Mouse (Mus musculus): ENCODE measurements at regions not wholly inside any gene's neighbourhood (a gene's known extent, or its start where the extent isn't known, plus 50 kb on each side); places are given as distances from the start of the nearest gene placed in this dataset.

DNA sequence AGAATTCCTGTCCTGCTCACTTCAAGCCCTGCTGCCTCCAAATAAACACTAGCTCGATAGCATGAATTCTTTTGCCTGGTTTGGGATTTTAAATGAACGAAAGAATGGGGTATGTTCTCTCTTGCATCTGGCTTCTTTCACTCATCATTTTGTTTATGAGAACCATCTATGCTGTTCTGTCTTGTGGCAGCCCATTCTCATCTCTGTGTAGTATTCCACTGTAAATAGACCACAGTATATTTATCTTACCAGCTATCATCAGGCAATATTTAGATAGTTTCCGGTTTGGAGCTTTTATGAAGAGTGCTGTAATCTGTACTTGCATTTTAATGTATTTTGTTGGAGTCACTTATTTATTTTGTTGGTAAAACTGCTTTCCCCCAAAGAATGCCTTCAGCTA is 222.4 kb upstream of the Rps6ka3 start:
- Histone ChIP-seq H3K4me3 (replicated peaks) (no peak overlapping the region), H3K9ac (no peak overlapping the region), H3K27me3 (0 out of 2 replicates have a peak, but pooled peaks cover 4% of the 10 kb centered on the region), H3K36me3 (replicated peaks) (no peaks in the 10 kb centered on the region), H3K4me2 (no peak overlapping the region), H3K27ac (no peak overlapping the region), H3K9me3 (no peaks in the 10 kb centered on the region), H3K4me1 (no peaks in the 10 kb centered on the region)
- 84% methylated on average over 3 of the region's 3 CpGs for whole genome bisulfite sequencing
- ATAC-seq (ENCODE audit: low FRiP score) = no peak

DNA sequence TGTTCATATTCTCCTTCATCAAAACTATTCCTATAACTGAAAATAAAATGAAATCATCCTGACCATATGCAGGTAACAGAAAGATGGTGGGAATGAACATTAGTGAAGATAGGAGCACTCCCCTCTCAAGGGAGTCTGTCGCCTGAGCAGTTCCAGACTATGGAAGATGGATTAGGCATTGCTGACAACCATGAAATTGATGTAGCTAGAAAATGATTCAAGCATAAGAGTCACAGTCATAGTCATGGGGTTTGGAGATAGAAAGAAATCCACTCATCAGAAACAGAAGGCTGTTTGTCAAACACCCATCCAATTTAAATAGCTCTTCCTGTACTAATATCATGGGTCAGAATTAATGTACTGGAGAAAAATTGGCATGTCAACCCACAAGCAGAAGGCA is 191.2 kb upstream of the Rps6ka3 start:
- H3K9me3 ChIP-seq = no peaks in the 10 kb centered on the region
- H3K27ac ChIP-seq = no peak overlapping the region
- no peaks in the 10 kb centered on the region for H3K27me3 ChIP-seq
- 93% methylated on average over 1 of the region's 1 CpGs for WGBS
- H3K4me3 ChIP-seq (replicated peaks) = no peak overlapping the region
- no peak overlapping the region for H3K4me2 ChIP-seq
- H3K36me3 ChIP-seq (replicated peaks) = no peaks in the 10 kb centered on the region
- H3K9ac ChIP-seq = no peak overlapping the region
- no peak for ATAC-seq (ENCODE audit: low FRiP score)
- H3K4me1 ChIP-seq = no peaks in the 10 kb centered on the region

DNA sequence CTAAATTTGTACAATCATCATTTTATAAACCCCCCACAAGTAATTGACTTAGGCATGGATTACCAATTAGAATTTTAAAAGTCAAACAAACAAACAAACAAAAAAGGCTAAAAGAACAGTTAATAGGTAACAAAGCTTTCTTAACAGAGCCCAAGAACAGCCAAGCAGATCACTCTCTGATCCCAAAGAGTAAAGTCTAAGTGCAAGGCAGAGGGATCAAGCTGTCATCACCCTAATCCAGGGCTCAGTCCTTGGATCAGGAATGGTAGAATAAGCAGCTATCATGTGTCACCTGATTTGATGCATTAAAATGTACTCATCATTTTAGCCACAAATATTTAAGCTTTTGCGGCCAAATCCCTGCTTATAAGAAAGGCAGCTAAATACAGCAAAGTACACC is 183.8 kb upstream of the Rps6ka3 start:
- no peaks in the 10 kb centered on the region for H3K4me1 ChIP-seq
- no peaks in the 10 kb centered on the region for H3K36me3 ChIP-seq (replicated peaks)
- H3K27ac ChIP-seq = no peak overlapping the region
- 0 out of 2 replicates have a peak, but pooled peaks cover 4% of the 10 kb centered on the region for H3K27me3 ChIP-seq
- no peak for ATAC-seq (ENCODE audit: low FRiP score)
- no peak overlapping the region for H3K4me3 ChIP-seq (replicated peaks)
- 93% methylated on average over 1 of the region's 1 CpGs for WGBS
- H3K9ac ChIP-seq = no peak overlapping the region
- no peaks in the 10 kb centered on the region for H3K9me3 ChIP-seq
- H3K4me2 ChIP-seq = no peak overlapping the region

DNA sequence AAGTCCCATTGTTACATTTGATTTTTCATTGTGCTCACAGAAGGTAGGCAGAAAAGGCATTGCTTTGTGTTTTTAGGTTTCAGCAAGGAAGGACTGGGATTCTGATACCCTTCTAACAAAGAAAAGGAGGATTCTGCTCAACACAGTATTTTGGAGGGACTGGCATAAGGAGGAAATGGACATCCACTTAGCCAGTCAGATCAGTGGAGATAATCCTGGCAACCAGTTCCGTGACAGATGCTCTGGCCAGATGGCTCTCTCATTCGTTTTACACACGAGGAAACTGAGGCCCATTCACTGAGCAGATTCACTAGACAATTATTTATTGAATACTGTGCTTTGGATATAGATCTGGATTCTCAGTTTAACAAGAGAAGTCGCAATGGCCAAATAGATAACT is 178.2 kb upstream of the Rps6ka3 start:
- H3K9me3 ChIP-seq = no peaks in the 10 kb centered on the region
- H3K27me3 ChIP-seq = no peaks in the 10 kb centered on the region
- no peaks in the 10 kb centered on the region for H3K4me1 ChIP-seq
- H3K4me3 ChIP-seq (replicated peaks) = no peak overlapping the region
- H3K36me3 ChIP-seq (replicated peaks) = no peaks in the 10 kb centered on the region
- no peak overlapping the region for H3K4me2 ChIP-seq
- WGBS = 80% methylated on average over 4 of the region's 4 CpGs
- ATAC-seq (ENCODE audit: low FRiP score) = no peak
- H3K9ac ChIP-seq = no peak overlapping the region
- no peak overlapping the region for H3K27ac ChIP-seq

DNA sequence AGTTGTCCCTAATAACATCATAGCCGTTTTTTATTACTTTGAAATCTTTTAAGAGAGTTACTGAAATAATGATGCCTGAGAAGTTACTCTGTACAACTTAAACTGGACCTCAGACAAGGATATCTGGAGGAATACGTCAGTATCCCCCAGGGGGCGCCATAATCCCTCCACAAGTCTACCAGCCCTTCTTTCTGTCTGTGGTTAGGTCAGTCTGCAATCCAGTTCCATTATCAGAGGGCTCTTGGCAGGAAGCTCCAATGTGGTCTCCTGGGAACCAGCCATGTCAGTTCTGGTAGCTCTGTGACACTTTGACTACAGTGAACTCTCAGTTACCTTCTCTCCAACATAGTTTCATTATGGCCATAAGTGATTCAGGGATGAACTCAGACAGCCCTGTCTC is 166.7 kb upstream of the Rps6ka3 start:
- Histone ChIP-seq H3K9ac (no peak overlapping the region), H3K36me3 (replicated peaks) (no peaks in the 10 kb centered on the region), H3K4me1 (no peaks in the 10 kb centered on the region), H3K9me3 (no peaks in the 10 kb centered on the region), H3K27ac (no peak overlapping the region), H3K4me2 (no peak overlapping the region), H3K4me3 (replicated peaks) (no peak overlapping the region), H3K27me3 (0 out of 2 replicates have a peak, but pooled peaks cover 3% of the 10 kb centered on the region)
- WGBS = 15% methylated on average over 3 of the region's 3 CpGs
- no peak for ATAC-seq (ENCODE audit: low FRiP score)

DNA sequence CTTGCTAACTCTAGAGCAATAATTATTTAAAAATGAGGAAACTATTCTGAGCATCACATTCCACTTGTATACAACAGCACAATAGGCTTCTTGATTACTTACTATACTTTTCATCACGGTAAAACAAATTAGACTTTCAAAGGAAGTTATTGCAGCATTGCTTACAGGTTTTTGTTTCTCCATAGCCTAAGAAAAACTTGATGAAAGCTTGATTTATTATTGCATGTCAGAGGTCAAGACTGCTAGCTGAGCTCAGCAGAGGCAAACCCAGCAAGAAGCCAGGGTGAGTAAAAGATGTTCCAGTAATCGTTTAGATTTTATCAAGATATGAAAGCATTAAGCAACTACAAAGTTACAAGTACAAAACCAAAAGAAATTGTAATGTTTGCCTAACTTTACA is 162.2 kb upstream of the Rps6ka3 start:
- Histone ChIP-seq H3K9me3 (no peaks in the 10 kb centered on the region), H3K9ac (no peak overlapping the region), H3K4me2 (no peak overlapping the region), H3K4me1 (no peaks in the 10 kb centered on the region), H3K27ac (no peak overlapping the region), H3K4me3 (replicated peaks) (no peak overlapping the region), H3K36me3 (replicated peaks) (no peaks in the 10 kb centered on the region), H3K27me3 (0 out of 2 replicates have a peak, but pooled peaks cover 6% of the 10 kb centered on the region)
- ATAC-seq (ENCODE audit: low FRiP score) = no peak
- 69% methylated on average over 2 of the region's 2 CpGs for WGBS

DNA sequence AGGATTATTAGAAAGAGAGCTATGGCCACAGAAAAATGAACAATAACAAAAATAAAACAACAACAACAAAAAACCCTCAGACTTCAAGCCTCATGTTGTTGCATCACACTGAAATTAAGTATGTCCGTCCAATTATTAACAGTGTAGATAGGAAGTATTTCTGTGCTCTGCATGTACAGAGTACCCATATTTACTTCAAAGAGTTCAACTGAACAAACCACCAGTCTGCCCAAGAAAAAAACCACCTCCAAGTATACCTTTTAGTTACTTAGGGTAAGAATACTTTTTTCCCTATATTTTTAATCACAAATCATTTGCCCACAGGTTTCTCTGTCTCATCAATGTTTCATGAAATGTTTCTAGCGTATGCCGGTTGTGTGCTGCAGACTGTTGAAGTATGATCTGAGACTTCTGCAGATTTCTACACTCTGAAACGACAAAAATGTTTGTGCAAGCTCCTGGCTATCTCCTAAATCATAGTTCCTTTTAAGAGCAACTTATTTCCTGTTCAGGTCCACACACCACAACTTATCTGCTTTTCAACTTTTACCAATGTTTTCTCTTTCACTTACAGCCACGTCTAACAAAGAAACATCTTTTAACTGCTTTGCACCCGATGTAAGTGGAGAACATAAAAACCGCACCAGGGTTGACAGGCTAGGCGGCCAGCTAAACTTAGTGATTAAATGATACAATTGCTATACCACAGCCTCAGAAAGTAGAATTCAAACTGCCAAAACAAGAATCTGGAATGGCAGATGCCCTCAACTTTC is 154.2 kb upstream of the Rps6ka3 start:
- Histone ChIP-seq H3K4me2 (no peak overlapping the region), H3K4me1 (no peaks in the 10 kb centered on the region), H3K9me3 (no peaks in the 10 kb centered on the region), H3K27me3 (no peaks in the 10 kb centered on the region), H3K36me3 (replicated peaks) (no peaks in the 10 kb centered on the region), H3K9ac (no peak overlapping the region), H3K27ac (no peak overlapping the region), H3K4me3 (replicated peaks) (no peak overlapping the region)
- 85% methylated on average over 8 of the region's 8 CpGs for WGBS
- ATAC-seq (ENCODE audit: low FRiP score) = no peak

DNA sequence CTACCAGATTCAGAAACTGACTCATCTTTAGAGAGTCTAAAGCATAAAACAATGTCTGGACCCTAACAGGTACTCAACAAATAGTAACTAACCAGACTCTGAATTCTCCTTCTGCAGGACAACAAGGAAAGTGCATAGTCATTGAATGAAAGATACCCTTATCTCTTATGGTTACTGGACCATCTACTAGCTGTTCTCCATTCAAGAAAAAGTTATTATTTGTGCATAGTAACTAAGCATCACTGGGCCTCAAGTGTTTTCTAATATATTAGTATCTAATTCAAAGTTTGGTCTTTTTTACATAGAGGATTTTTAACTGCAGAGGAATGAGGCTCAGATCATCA is 153.7 kb upstream of the Rps6ka3 start:
- H3K9ac ChIP-seq = no peak overlapping the region
- H3K27ac ChIP-seq = no peak overlapping the region
- no peak overlapping the region for H3K4me3 ChIP-seq (replicated peaks)
- no peak overlapping the region for H3K4me2 ChIP-seq
- no peak for ATAC-seq (ENCODE audit: low FRiP score)
- no peaks in the 10 kb centered on the region for H3K36me3 ChIP-seq (replicated peaks)
- H3K9me3 ChIP-seq = no peaks in the 10 kb centered on the region
- no peaks in the 10 kb centered on the region for H3K27me3 ChIP-seq
- H3K4me1 ChIP-seq = no peaks in the 10 kb centered on the region

DNA sequence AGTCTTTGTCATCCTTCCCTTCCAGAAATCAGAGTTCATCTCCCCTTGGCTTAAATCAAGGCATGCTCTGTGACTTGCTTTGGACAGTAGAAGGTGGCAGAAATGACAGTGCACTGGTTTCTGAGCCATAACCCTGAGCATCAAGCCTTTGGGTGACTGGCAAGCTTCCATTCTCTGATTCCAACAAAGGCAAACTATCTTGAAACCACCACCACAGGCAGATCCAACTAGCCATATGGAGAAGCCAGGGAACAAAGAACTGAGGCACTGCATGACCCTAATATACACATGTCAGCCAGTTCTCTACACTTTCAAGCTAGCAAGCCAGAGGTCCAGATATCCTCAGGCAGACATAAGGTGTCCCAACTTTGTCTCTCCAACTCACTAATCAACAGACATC is 151.2 kb upstream of the Rps6ka3 start:
- no peak overlapping the region for H3K9ac ChIP-seq
- no peak overlapping the region for H3K4me3 ChIP-seq (replicated peaks)
- H3K36me3 ChIP-seq (replicated peaks) = no peaks in the 10 kb centered on the region
- no peaks in the 10 kb centered on the region for H3K9me3 ChIP-seq
- no peak overlapping the region for H3K4me2 ChIP-seq
- no peaks in the 10 kb centered on the region for H3K27me3 ChIP-seq
- H3K27ac ChIP-seq = no peak overlapping the region
- no peak for ATAC-seq (ENCODE audit: low FRiP score)
- H3K4me1 ChIP-seq = no peaks in the 10 kb centered on the region

DNA sequence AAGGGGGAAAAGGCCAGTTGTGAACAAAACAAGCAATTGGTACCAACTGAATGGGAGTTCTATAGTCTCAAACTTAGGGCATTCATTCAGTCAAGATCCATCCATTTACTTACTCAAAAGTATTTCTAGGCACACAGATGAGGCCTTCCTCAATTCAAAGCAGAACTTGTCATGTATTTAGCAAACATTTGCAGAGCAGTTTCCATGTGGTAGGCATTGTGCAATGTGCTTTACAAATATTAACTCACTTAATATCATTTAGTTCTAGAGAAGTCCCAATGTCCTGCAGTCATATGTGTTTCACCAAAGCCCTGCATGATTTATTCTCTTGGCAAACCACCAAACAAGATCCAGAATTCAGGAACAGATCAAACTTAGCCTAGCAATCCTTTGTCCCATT is 148.8 kb upstream of the Rps6ka3 start:
- Histone ChIP-seq H3K4me2 (no peak overlapping the region), H3K9me3 (no peaks in the 10 kb centered on the region), H3K4me3 (replicated peaks) (no peak overlapping the region), H3K36me3 (replicated peaks) (no peaks in the 10 kb centered on the region), H3K9ac (no peak overlapping the region), H3K27ac (no peak overlapping the region), H3K27me3 (0 out of 2 replicates have a peak, but pooled peaks cover 1% of the 10 kb centered on the region), H3K4me1 (no peaks in the 10 kb centered on the region)
- ATAC-seq (ENCODE audit: low FRiP score) = no peak

DNA sequence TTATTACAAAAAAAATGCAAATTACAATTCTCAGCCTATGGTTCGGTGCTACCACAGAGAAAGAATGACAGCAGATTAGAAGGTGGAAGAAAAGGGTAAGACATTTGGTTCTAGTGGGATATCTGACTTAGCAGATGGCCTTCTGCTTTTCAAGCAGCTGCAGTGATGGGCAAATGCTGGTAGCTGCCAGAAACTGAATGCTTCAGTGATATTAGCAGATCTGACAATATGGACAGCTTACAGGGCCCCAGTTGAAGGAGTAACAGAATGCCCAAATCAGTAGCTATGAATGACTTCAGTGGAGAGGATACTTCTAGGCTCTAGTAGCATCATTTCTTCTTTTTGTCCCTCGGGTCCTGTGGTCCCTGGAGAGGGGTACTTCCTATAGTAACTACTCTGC is 143.9 kb upstream of the Rps6ka3 start:
- no peak for ATAC-seq (ENCODE audit: low FRiP score)
- Histone ChIP-seq H3K9me3 (no peaks in the 10 kb centered on the region), H3K4me1 (no peaks in the 10 kb centered on the region), H3K4me2 (no peak overlapping the region), H3K27ac (no peak overlapping the region), H3K9ac (no peak overlapping the region), H3K27me3 (peaks cover 5% of the 10 kb centered on the region; the same call in 1 of the 2 replicates), H3K36me3 (replicated peaks) (no peaks in the 10 kb centered on the region), H3K4me3 (replicated peaks) (no peak overlapping the region)
- 62% methylated on average over 2 of the region's 2 CpGs for WGBS

DNA sequence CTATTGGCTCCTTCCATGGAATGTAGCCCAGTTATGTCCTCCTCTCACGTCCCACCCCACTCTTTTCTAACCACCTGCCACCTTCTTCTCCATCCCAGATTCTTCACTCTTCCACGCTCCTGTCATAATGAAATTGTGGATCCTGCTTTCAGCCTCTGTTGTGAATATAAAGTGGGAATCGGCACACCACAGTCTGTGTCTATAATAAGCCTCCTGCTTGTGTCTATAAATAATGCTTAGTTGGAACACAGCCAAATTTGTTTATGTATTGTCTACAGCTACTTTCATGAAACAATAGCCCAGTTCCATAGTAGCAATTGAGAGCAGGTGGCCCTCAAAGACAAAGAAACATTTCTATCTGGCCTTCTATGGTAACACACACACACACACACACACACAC is 137.5 kb upstream of the Rps6ka3 start:
- no peak for ATAC-seq (ENCODE audit: low FRiP score)
- no peaks in the 10 kb centered on the region for H3K9me3 ChIP-seq
- H3K4me2 ChIP-seq = no peak overlapping the region
- 65% methylated on average over 3 of the region's 3 CpGs for WGBS
- H3K27me3 ChIP-seq = peaks cover 2% of the 10 kb centered on the region; the same call in 1 of the 2 replicates
- H3K36me3 ChIP-seq (replicated peaks) = no peaks in the 10 kb centered on the region
- H3K27ac ChIP-seq = no peak overlapping the region
- H3K4me3 ChIP-seq (replicated peaks) = no peak overlapping the region
- H3K4me1 ChIP-seq = no peaks in the 10 kb centered on the region
- H3K9ac ChIP-seq = no peak overlapping the region

DNA sequence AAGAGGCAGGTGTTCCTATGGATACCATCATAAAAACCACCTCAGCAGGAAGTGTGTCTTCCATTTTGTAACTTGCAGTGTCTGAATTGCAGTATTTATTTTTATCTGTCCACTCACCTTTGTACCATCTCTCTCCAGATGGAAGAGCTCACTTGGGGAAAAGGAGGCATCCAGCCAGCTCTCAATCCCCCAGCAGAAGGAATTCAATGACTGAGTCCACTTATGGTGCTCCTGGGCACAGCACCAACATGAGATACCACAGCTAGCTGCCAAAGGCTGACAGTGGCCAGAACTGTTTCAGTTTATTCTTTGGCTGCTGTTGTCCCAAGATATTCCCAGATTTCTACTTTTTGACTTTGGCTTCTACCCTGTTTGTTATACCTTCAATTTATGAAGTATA is 136.6 kb upstream of the Rps6ka3 start:
- no peak overlapping the region for H3K4me2 ChIP-seq
- H3K36me3 ChIP-seq (replicated peaks) = no peaks in the 10 kb centered on the region
- no peak overlapping the region for H3K9ac ChIP-seq
- H3K4me3 ChIP-seq (replicated peaks) = no peak overlapping the region
- ATAC-seq (ENCODE audit: low FRiP score) = no peak
- H3K4me1 ChIP-seq = no peaks in the 10 kb centered on the region
- peaks cover 2% of the 10 kb centered on the region; the same call in 1 of the 2 replicates for H3K27me3 ChIP-seq
- H3K9me3 ChIP-seq = no peaks in the 10 kb centered on the region
- H3K27ac ChIP-seq = no peak overlapping the region
